Mouse (Mus musculus): ENCODE results near the gene Fam107b. TPM values are rescaled to one million over a fixed set of nuclear protein-coding genes. Genes with fewer than 3 reads are reported as not detected.

Gene Fam107b
- total RNA-seq, 2 experiments from 2014 or later: 25.0 to 34.8 TPM

DNA sequence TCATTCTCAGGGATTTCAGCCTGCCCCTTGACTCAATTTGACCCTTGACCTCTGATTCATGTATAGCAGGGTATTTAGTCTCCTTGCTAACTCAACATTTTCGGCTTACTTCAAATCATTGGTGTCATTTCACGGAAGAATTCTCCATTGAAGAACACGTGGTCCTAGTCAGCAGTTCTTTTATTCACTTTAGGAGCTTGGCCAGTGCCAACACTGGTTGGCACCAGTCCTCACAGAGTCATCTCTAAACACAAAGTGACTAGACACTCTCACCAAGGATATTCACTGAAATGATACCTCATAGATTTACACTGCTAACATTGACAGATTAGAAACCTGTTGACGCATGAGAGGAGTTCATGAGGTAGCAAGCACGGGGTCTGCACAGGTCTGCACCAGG is 32.9 kb downstream of the Fam107b start:
- intact Hi-C loops (cut with DNase I): no loop called here
- peak; percentile 24 for DNase-seq

DNA sequence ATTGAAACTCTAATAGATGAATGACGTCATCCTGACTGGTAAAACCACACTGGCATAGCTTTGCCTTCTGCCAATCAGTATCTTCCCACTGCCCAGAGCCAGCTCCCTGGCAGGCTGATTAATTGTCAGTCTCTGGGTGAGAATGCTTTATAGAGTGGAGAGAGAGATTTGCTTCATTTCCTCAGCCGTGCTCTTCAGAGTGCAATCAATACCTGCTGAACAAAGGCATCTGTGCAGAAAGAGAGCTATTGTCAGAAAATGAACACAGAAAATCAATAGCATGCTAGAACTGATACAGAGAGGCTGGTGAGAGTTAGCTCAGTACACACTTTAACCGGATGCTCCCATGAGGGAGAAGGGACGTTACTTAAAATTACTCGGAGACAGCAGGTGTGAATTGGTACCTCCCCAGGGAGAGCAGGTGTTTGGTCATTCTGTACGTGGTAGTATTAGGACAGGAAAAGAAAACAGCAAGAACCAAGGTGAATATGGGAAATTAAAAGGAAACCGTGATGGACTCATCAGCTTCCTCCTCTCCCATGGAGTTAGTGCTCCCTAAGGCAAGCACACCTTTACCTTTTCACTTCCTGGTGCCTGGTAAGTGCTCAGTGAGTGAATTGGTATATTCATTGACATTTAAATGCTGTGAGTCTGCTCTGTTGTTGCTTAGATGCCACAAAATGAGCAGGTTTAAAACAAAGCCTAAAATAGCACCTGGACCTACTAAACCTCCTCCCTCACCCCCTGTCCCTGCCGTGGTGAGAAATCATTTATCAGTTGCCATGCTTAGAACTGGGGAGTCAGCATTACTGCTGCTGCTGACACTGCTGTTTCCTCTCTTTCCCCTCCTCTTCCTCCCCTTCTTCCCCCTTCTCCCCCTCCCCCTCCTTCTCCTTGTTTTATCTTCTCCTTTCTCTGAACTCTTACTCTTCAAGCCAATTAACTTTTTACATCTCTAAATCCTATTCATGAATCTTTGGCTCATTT is 38.9 kb downstream of the Fam107b start:
- intact Hi-C loops (cut with DNase I): no loop called here
- no peak for DNase-seq

GRCm38 (mm10) chr2:3618446-3618845 is 48.2 kb downstream of the Fam107b start:
- intact Hi-C loops (cut with DNase I): no loop called here
- no peak for DNase-seq

GRCm38 (mm10) chr2:3621568-3621967 is 51.3 kb downstream of the Fam107b start:
- intact Hi-C loops (cut with DNase I): no loop called here
- DNase-seq: no peak

DNA sequence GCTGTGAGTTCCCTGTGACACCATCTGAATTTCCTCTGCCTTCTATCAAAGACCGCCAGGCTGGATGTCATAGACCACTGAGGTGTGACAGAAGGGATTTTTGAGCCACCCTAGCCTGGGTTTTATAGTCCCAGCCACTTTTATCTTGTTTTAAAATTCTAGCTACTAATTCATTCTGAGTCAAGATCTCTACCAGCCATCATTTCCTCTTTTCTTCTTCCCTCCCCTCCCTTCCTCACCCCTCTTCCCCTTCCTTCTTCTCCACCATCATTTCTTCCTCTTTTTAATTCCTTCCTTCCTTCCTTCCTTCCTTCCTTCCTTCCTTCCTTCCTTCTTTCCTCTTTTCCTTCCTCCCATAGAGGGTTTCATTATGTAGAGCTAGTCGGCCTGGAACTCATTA is 51.9 kb downstream of the Fam107b start:
- no peak for DNase-seq
- intact Hi-C loops (cut with DNase I): no loop called here

DNA sequence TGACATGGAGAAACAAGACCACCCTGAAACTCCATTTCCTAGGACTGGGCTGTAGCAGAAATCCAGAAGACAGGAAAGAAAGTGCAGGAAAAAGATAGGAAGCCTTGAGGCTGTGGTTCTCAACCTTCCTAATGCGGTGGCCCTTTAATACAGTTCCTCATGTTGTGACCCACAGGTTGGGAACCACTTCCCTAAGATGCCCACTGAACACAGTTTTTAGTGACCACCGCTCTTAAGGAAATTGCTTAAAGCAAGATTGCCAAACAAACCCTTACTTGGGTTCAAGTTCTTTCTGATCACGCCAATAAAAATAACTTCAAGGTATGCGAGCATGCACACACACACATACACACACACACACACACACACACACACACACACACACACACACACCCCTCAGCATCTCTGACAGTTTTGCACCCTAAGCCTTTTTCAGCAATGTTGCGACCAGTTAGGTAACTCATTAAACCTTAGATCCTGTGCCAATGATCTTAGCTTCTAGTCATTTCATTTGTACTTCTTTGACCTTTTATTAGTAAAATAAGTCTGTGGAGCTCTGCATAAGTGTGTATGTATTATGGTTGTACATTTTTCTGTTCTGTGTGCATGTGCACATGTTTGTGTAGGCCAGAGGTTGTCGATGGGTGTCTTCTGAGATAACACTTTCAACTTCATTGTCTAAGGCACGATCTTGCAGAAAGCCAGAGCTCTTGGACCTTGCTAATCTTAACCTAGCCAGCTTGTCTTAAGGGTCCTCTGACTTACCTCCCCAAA is 53.1 kb downstream of the Fam107b start:
- DNase-seq: no peak

DNA sequence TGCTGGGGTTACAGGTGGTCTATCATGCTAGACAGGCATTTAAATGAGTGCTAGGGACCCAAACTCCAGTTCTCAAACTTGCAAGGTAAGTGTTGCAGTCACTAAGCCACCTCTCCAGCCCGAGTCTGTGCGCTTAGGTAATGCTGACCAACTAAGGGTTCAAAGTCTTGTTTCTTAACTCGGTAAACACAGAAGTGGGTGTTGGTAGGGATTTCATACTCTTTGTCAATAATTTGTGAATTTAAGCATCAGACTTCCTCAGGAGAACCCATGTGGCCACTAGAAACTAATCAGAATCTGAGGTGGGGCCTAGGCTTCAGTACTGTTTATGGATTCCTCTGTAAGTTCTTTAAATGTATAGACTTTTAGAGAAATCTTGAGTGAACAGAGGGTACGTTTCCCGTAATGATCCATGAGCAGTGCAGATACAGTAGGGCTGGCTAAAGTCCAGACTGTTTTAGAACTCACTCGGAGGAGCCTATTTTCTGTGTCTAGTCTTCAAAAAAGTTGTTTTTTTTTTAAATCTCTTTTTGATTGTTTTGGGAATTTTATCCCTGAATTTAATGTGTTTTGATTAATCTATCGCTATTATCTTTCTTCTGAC is 53.8 kb downstream of the Fam107b start:
- DNase-seq: no peak
- intact Hi-C loops (cut with DNase I): no loop called here

More for the DNA sequence above, 53.1 kb downstream of the Fam107b start:
- intact Hi-C loops (cut with DNase I): no loop called here

GRCm38 (mm10) chr2:3629096-3629495 is 58.8 kb downstream of the Fam107b start:
- no peak for DNase-seq
- intact Hi-C loops (cut with DNase I): no loop called here

- peak; percentile 30 for DNase-seq
- intact Hi-C loops (cut with DNase I): no loop called here
Measured at GRCm38 (mm10) chr2:3629741-3630140, 59.5 kb downstream of the Fam107b start.

GRCm38 (mm10) chr2:3630769-3631477 is 60.6 kb downstream of the Fam107b start:
- no peak for DNase-seq
- intact Hi-C loops (cut with DNase I): no loop called here

- DNase-seq: peak; percentile 55
Measured at GRCm38 (mm10) chr2:3633137-3633536, 62.8 kb downstream of the Fam107b start.

GRCm38 (mm10) chr2:3636771-3637170 is 66.5 kb downstream of the Fam107b start:
- DNase-seq: peak; percentile 38
- intact Hi-C loops (cut with DNase I): no loop called here

More at GRCm38 (mm10) chr2:3633137-3633536, 62.8 kb downstream of the Fam107b start:
- intact Hi-C loops (cut with DNase I): no loop called here

- intact Hi-C loops (cut with DNase I): no loop called here
- DNase-seq: no peak
Measured at GRCm38 (mm10) chr2:3641001-3641770, 70.9 kb downstream of the Fam107b start.

- no peak for DNase-seq
- intact Hi-C loops (cut with DNase I): no loop called here
Measured at GRCm38 (mm10) chr2:3642949-3643348, 72.7 kb downstream of the Fam107b start.

- DNase-seq: no peak
- intact Hi-C loops (cut with DNase I): no loop called here
Measured at GRCm38 (mm10) chr2:3645741-3646140, 75.5 kb downstream of the Fam107b start.

GRCm38 (mm10) chr2:3649171-3649570 is 78.9 kb downstream of the Fam107b start:
- intact Hi-C loops (cut with DNase I): no loop called here
- no peak for DNase-seq

GRCm38 (mm10) chr2:3654606-3655005 is 84.3 kb downstream of the Fam107b start:
- DNase-seq: no peak
- intact Hi-C loops (cut with DNase I): no loop called here

GRCm38 (mm10) chr2:3656091-3656490 is 85.8 kb downstream of the Fam107b start:
- intact Hi-C loops (cut with DNase I): no loop called here
- no peak for DNase-seq

DNA sequence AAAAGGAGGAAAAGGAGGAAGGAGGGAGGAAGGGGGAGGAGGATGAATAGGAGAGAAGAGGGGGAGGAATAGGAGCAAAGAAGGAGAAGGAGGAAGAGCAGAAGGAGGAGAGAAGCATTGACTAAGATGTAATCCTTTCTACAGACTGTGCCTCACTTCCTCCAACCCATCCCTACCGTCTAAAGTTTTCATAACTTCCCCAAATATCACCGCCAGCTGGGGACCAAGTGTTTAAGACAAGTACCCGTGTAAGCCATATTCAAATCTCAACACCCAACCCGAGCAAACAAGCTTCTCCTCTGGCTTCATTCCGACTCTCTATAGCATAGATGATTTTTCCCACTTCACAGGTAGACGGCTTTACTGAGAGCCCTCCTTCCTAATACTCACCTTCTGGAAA is 86.5 kb downstream of the Fam107b start:
- intact Hi-C loops (cut with DNase I): no loop called here
- DNase-seq: no peak

DNA sequence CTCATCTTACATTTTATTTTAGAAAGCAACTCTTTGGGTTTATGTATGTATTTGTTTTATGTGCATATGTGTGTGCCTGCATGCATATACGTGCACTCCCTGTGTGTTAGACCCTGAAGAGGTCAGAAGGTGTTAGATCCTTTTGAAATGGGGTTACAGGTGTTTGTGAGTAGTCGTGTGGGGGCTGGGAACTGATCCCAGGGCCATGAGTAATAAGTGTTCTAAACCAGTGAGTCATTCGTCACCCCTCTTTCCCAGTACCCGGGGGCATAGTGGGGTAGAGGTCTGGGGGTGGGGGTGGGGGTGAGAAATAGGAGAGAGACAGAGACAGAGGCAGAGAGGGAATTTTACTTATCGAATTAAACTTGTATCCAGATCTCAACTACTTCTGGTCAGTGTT is 87.1 kb downstream of the Fam107b start:
- intact Hi-C loops (cut with DNase I): no loop called here
- DNase-seq: no peak

All from left cerebral cortex, postnatal 4 days (tissue).